Mouse (Mus musculus): ENCODE data around the gene Rmi2. TPM values are rescaled to one million over a fixed set of nuclear protein-coding genes. Genes with fewer than 3 reads are reported as not detected.
A peak's percentile ranks its signal among the peaks of the same experiment; 100 is the strongest.
"Not testable (repeated sequence)": the region's sequence is repeated elsewhere in the genome, so short reads cannot be mapped to it uniquely, and the experiment has no call there.

The Rmi2 gene
- 0.08 and 0.14 TPM in 2 replicates for polyA plus RNA-seq (2012; rRNA removed)

DNA sequence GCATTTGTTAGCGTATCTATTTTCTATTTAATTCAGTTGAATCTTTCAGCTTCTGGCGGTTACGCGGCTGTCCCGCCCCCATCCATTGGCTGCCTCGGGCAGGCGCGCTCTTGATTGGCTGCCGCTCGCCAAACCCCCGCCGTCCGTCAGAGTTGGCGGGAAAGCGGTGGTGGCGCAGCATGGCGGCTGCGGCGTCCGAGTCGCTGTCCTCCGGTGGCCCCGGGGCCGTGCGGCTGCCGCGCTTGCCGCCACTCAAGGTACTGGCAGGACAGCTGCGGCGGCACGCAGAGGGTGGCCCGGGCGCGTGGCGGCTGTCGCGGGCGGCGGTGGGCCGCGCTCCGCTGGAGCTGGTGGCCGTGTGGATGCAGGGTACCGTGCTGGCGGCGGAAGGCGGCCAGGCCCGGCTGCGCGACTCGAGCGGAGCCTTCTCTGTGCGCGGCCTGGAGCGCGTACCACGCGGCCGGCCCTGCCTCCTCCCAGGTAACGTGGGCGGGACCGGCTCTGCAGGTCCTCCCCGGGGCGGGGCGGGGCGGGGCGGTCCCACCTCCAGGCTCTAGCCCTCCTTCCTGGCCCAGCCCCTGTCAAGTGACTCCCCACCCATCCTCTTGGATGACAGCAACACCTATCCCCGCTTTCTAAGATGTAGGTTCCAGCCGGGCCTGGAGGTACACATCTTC is at the start of gene Rmi2:
Gene Rmi2 (plus strand): TSS at position 149 of the 677 bp plus-strand sequence.
- DNase-seq (ENCODE audit: low read depth): no peak

DNA sequence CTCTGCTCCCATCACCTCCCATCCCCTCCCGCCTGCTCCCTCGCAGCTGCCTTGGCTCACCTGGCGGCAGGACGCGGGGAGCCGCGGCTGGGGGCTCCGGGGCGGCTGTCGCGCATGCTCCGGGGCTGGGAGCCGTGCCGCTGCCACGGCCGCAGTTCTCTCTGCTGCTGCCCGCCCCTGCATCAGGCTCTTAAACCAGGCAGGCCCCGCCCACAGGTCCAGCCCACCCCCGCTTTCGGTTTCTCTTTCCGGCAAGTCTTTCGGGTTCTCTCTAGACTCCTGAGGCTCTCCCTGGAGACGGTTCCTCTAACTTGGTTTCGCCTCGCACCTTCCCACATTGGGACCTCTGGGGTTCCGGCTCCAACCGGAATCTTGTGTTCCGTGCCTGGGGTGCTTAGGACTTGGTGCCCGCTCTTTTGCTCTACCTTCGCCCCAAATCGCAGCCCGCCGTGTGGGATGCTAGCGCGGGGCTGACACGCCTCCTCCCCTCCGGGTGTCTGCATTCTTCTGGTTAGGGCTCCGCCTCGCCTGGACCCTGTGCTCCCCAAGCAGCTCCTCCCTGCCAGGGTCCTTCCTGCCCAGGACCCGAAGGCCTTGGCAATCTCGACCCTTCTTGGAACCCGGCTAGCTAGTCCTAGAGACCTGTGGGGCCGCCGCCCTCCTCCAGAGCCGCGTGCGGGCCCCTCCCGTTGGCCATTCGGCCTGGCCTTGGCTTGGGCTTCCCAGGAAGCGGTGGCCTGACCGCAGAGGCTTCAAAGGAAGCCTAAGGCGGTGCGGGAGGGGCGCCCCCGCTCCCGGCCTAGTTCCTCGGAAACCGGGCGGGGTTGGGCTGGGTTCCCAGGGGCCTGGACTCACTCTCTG is 49.3 kb upstream of the Rmi2 start, which contains the start of gene Socs1:
Gene Socs1 (minus strand): TSS at position 166 of the 861 bp plus-strand sequence.
- peak; percentile 57 for DNase-seq (ENCODE audit: low read depth)

DNA sequence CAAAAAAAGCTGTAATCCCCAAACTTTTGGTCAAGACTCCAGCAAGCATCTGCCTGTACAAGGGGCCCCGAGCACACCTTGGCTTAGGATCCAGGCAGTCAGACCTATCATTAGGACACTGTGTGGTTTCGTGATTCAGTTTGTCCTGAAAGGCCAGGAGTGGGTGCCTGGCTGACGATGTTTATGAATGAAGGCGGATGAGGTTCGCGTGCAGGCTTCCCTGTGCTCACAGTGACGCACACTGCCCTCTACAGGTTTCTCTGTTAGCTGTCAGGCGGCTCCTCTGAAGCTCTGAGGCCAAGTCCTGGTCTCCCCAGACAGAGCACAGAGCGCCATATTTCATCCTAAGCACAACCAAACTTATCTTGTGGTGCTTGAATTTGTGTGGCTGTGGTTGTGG is 48.6 kb upstream of the Rmi2 start:
- DNase-seq (ENCODE audit: low read depth): peak; percentile 60

DNA sequence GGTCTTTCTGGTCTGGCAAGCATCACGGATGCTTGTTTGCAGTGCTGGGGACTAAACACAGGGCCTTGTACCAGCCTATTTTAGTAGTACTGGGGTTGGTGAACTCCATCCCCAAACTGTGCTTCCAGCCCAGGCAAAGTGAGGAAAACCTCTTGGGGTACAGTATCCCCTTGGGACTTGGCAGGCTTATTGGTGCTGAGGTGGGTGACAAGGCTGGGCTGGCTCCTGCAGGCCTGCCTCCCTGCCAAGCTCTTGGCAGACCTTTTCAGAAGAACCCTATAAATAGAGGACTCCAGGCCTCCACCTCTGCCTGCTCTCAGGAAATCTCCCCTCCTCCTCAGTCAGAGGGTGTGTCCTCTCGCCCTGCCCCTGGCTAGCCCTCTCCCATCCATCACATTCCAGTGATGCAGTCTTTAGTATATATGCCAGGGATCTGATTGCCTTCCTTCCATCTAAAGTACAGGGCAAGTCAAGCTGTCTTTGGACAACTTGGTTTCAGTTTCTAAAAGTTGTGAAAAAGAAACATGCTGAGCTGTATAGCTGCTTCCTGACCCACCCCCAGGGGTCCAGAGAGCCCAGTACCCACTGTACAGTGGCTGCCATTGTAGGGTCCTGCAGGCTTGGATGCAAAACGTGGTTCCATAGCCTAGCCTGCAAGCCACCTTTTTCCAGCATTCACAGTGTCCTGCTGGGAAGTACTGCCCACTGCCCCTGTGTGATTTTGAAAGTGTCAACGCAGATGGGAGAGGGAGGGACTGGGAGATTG is 47.9 kb upstream of the Rmi2 start:
- DNase-seq (ENCODE audit: low read depth): no peak

DNA sequence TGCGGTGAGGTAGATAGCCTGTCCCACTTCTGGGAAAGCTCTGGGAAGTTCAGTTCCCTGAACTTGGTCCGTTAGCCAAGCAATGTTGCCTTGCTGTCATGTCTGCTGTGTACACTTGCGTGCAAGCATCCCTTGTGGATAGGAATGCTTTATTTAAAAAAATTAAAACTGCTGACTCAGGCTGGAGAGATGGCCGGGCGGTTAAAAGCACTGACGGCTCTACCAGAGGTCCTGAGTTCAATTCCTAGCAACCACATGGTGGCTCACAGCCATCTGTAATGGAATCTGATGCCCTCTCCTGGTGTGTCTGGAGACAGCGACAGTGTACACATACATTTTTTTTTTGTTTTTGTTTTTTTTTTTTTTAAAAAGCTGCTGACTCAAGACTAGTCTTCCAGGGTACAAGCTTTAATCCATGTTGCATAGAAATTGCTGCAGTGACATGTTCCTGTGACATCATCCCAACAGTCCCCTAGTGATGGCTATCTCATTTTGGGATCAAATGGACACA is 47.3 kb upstream of the Rmi2 start:
- DNase-seq (ENCODE audit: low read depth): no peak

DNA sequence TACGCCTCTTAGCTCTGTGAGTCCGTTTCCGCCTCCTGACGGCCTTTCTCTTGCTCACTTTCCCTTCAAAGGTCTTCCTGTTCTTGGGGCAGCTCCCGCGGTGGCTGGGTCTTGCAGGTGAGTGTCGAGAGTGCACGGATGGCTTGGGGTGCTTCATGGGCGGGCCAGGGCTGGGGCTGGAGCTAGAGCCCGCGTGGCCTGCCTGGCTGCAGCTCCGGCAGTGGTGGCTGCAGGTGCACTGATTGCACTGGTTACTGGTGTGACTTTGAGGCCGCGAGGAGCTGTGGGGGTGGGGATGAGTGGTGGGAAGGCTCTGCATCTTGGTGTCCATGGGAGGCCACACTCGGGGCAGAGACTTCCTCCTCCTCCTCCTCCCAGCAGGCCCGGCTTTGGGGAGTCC is 46.6 kb upstream of the Rmi2 start, which contains the start of gene Tnp2:
Gene Tnp2 (minus strand): TSS at position 390 of the 400 bp plus-strand sequence.
- DNase-seq (ENCODE audit: low read depth): no peak

DNA sequence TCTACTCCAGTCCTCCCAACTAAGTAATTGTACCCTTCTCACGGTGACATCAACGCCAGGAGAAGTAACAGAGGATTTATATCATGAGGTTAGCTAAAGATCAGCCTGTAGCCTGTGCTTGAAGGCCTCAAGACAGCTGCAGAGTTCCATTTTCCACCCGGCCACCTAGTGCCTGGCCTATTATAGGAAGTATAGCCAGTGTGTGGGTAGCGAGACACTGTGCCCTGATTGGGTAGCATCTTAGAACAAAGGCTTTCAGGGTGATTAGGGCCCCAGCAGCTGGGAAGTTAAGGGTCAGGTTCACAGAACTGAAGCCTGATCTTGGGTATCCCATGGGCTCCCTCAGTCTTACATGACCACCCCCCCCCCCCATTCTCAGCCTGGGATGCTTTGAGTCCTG is 46.0 kb upstream of the Rmi2 start:
- no peak for DNase-seq (ENCODE audit: low read depth)

DNA sequence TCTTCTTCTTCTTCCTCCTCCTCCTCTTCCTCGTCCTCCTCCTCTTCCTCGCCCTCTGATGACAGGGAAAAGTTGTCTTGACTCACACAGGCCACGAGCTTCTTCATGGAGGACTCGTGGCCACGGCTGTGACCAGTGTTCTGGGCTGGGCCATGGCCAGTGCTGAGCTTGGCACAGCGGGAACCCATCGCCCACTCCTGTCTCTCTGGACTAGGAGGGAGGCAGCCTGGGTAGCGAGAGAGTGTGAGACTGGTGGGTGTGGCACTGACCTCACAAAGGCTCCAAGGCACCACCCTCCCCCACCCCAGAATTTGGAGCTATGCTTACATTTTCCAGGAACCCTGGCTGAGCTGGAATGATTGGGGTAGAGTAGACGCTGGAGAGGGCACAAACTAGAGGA is 44.2 kb upstream of the Rmi2 start, which contains the start of gene Prm3:
Gene Prm3 (minus strand): TSS at position 213 of the 400 bp plus-strand sequence.
- no peak for DNase-seq (ENCODE audit: low read depth)

DNA sequence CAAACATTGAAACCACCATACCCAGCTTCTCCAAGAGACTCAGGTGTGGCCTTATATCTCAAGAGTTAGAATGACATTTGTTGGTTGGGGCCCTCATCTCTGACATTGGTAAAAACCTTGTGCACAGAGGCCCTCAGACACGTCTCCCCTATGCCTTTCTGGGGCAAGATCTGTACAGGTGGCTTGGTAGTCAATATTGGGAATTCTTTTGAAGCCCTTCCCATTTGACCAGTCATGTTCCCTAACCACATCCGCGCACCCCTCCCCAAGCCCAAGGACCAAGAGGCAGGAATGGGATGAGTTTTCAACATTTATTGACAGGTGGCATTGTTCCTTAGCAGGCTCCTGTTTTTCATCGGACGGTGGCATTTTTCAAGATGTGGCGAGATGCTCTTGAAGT is 38.8 kb upstream of the Rmi2 start, which contains the start of gene Prm2:
Gene Prm2 (minus strand): TSS at position 101 of the 400 bp plus-strand sequence.
- no peak for DNase-seq (ENCODE audit: low read depth)

DNA sequence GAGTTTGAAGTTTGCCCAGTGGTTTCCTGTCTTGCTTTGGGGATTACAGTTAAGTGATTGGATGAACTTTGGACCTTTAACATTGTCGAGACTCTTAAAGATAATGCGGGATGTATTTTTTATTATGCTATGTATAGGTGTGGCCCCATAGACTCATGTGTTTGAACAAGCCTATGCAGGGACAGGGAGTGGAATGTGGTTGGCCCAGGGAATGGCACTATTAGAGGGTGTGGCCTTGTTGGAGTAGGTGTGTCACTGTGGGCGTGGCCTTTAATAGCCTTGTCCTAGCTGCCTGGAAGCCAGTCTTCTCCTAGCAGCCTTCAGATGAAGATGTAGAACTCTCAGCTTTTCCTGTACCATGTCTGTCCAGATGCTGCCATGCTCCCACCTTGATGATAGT is 32.4 kb upstream of the Rmi2 start:
- not testable (repeated sequence) for DNase-seq (ENCODE audit: low read depth)

DNA sequence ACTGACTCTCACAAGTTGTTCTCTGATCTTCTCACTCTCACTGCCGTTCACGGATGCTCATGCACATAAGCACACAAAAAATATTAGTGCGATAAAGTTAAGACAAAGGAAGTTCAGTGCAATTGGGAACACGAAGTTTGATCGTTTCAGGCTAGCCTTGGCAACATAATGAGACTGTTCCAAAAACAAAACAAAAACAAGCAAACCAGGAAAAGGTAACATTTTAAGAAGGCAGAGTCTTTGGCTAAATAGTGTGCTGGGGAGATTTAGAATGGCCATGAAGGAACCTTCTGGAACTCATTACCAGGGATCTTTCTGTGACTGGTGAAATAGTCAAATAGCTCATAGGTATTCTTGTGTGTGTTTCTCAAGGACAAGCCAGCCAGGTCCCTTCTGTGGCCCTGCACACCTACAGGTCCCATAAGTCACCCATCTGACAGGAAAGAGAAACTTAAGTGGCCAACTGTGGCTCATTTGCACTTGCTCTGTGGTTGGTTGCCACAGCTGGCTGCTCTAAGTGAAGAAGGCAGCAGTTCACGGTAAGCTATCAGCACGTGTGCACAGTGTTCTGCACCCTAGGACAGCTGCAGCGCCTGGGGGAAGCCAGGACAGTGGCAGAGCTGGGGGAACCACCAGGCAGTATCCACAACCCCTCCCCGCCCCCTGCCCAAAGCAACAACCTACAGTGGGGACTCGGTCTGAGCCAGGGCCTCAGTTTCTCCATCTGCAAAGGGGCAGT is 28.9 kb upstream of the Rmi2 start, which contains the start of gene Prm1:
Gene Prm1 (minus strand): TSS at position 51 of the 739 bp plus-strand sequence.
- DNase-seq (ENCODE audit: low read depth): no peak

DNA sequence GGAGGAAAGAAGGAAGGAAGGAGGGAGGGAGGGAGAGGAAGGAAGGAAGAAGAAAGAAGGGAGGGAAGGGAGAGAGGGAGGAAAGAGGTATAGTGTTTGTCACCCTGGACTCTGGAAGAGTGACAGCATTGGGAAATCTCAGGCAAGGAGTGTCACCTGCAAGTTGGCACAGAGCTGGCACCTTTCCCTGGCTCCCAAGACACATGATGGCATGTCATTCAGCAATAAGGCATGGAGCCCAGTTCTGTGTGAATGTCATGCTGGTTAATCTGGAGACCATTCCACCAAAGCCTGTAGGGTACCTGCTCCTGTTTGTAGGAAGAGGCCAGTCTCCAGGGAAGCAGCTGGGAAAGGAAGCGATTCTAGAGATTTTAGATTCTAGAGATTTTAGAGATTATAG is 24.5 kb upstream of the Rmi2 start:
- DNase-seq (ENCODE audit: low read depth): peak; percentile 17

DNA sequence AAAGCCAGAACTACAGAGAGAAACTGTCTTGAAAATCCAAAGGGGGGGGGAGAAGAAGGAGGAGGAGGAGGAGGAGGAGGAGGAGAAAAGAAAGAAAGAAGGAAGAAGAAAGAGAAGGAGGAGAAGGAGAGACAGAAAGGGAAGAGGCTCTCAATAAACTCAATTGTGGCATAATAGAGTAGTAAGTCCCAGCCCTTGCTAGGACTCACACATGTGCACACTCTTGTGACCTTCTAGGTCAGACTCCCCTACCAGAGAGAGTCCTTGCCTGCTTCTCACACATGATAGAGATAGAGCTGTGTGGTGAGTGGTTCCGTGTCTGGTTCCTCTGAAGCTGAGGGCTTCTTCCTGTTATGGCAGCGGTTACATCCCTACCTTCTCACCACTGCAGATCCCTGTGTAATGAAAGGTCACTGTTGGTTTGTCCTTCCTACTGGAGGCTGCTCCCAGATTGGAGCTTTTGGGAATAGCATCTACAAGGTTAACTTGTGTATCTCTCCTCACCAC is 21.9 kb upstream of the Rmi2 start, which contains the start of gene Gm11172:
Gene Gm11172 (plus strand): TSS at position 51 of the 507 bp plus-strand sequence.
- no peak for DNase-seq (ENCODE audit: low read depth)

DNA sequence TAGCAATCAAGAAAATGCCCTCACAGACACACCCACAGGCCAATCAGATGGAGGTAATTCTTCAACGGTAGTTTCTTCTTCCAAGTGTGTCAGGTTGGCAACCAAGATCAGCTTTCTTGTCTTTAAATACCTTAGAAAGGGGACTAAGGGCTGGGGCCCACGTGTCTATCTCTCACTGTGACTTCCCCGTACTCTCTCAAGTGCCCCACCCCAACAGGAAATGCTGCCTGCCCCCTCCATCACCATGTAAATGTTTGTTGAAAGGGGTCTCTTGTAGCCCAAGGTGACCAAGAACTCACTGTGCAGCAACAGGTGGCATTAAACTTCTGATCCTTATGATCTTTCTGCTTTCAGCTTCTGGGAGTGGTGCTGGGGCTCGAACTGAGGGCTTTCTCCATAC is 21.1 kb upstream of the Rmi2 start:
- no peak for DNase-seq (ENCODE audit: low read depth)

DNA sequence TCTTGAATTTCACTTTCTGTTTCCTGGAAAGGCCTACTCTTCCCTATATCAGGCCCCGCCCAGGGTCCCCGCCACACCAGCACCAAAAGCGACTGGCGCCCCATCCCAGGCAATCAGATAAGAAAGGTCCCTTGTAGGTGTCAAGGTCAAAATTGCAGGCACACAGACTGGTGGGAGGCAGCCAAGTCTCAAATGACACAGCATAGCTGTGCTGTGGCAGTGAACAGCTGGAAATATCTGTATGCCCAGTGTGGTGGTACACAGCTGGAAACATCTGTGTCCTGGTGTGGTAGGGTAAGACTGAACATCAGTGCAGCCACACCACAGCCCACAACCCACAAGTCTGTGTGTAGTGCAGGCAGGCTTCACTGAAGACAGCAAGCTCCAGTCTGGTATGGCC is 20.0 kb upstream of the Rmi2 start:
- DNase-seq (ENCODE audit: low read depth): no peak

DNA sequence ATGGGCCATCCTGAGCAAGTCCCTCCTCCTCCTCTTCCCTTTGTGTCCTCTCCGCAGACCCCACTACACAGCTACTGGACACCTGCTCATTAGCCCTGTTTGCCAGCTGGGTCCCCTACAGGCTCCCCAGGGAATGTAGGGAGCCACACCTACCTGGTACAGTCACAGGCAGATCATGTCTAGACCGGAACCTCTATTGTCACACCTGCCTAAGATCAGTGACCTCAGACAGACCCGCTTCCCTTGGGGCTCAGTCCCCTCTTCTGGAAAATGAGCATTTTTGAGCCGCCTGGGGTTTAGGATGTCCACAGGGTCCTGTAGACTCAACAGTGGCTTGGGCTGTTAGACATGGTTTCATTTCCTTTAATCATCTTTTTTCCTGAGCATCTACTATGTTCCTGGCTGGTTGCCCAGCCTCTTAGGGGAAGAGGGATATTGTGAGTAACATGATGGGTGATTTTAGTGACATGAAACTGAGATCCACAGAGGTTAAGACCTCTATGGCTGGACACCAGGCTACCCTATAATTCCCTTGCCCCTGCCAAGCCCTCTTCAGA is 16.2 kb upstream of the Rmi2 start:
- DNase-seq (ENCODE audit: low read depth): no peak

DNA sequence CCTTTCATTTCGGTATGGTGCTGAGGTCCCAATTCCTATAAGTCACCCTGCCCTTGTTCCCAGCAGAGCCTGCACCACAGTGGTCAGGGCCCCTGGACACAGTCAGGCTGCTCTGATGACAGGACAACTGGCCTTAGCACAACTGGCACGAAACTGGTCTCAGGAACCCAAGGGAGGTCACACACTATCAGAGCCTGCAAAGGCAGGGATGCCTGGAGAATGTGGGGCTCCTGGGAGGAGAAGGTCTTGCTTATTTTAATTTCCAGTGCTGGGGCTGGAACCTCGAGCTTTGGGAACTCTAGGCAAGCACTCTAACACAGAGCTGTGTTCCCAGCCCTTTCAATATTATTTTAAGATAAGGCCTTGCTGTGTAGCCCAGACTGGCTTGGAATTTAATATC is 14.9 kb upstream of the Rmi2 start:
- no peak for DNase-seq (ENCODE audit: low read depth)

DNA sequence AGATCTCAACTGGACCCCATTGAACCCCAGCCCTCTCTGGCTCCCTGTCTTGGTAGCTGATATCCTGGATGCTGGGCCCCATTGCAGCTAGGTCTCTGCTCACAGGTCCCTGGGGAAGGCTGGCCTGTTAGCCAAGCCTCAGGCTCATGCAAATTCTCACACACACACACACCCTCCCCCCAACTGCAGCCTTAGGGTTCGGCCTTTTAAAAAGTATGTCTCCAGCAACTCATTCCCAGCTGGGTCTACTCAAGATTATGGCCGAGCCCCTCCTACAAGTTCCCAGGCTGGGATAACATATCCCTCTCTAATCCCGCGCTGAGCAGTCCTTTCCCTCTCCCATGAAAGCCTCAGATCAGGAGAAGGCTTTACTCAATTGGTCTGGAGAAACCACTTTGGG is 13.5 kb upstream of the Rmi2 start:
- no peak for DNase-seq (ENCODE audit: low read depth)

DNA sequence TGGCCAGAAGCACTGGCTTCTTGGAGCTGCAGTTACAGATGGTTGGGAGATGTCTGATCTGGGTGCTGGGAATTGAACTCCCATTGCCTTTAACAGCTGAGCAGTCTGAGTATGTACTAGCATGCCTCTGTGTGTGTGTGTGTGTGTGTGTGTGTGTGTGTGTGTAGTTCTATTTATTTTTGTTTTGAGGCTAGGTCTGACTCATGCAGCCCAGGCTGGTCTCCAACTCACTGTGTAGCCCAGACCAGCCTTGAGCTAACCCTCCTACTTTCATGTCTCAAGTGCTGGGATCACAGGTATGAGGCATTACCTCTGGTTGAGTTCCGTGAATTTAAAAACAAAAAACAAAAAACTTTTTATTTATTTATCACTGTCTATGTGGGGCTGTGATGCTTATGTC is 10.3 kb upstream of the Rmi2 start:
- DNase-seq (ENCODE audit: low read depth): no peak

DNA sequence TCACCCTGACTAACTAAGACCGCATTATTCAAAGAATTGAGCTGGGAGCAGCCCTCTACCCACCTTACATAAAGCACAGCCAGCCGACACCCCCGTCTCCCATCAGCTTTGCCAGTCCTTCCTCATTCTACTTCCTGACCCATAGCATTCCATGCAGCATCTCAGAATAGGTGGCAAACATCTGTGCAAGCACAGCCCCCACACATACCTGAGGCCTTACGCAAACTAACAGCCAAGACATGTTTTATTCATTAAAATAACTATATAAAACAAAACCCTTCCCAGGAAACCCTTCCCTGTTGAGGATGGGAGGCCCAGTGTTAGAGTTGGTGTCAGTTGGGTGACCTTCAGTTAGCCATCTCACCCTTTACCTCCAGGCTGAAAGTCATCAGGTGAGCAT is 9.0 kb upstream of the Rmi2 start:
- DNase-seq (ENCODE audit: low read depth): no peak

Data from gonadal fat pad, adult 2 months (tissue).